Mouse (Mus musculus) liver, postnatal 0 days (tissue): ENCODE data around the gene P2rx1.

ENCODE experiments used
- CTCF ChIP-seq: sonication (generic); IDR thresholded peaks from 2 replicates; pipeline ENCODE4 v1.5.1; 2016; ENCODE audit warnings: antibody characterized with exemption, low read depth
- EP300 ChIP-seq: IDR thresholded peaks from 2 replicates; pipeline ENCODE4 v1.6.1; 2016; ENCODE audit warnings: antibody characterized with exemption, low read depth, mild to moderate bottlenecking

- TF ChIP-seq CTCF (no peak), EP300 (no peak)
Measured at GRCm38 (mm10) chr11:73059630-73060029, 60.7 kb downstream of the P2rx1 start.
